ENCODE assay signal across 10 mouse cellular contexts in the genomic region with DNA sequence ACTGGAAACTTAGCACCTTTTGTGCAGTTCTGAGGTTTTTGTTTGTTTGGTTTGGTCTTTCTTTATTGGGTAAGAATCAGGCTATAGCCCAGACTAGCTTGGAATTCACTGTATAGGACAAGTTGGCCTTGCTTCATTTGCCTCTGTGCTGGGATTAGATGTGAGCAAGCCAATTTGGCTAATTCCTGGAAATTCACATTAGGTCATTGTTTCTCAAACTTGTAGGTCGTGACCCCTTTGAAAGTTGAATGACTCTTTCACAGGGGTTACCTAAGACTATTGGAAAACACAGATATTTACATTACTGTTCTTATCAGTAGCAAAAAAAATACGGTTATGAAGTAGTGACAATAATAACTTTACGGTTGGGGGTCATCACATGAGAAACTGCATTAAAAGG. TPM values are rescaled to one million over a fixed set of nuclear protein-coding genes. Genes with fewer than 3 reads are reported as not detected.
DNase-seq lines count a peak whose midpoint lies in the region; ATAC-seq and TF ChIP-seq lines count a peak whose summit lies in the region.
"Had no signal": no experiment of that assay in that cellular context is flagged by ENCODE, and none has a peak within 500 bp of the region (broad histone marks: within the 10 kb centered on the region; RNA-seq: fewer than 3 reads in every experiment).

No protein-coding gene starts in this region.

- peak overlapping the region; percentile 96 for H3K9ac ChIP-seq in forebrain, embryonic 13.5 days
- H3K9ac ChIP-seq in limb, embryonic 11.5 days (ENCODE audit: low read length), result peak overlapping the region; percentile 91
- H3K9ac ChIP-seq in neural tube, embryonic 13.5 days, result peak overlapping the region; percentile 93

- no peak overlapping the region for H3K27ac ChIP-seq in left cerebral cortex, adult 2 months
- H3K27ac ChIP-seq in forebrain, embryonic 13.5 days, result no peak overlapping the region; the same call in 1 of the 2 replicates
- no peak overlapping the region for H3K27ac ChIP-seq in limb, embryonic 11.5 days (replicated peaks; ENCODE audit: low read depth, low read length)
- H3K27ac ChIP-seq in neural tube, embryonic 13.5 days (replicated peaks), result peak overlapping the region; percentile 98

- 87% methylated on average over 3 of the region's 3 CpGs for WGBS in forebrain, embryonic 13.5 days
- 89% methylated on average over 3 of the region's 3 CpGs for WGBS in limb, embryonic 11.5 days
- 86% methylated on average over 3 of the region's 3 CpGs for WGBS in neural tube, embryonic 13.5 days

- no peaks in the 10 kb centered on the region for H3K9me3 ChIP-seq in forebrain, embryonic 13.5 days (replicated peaks)
- no peaks in the 10 kb centered on the region for H3K9me3 ChIP-seq in limb, embryonic 11.5 days (ENCODE audit: control insufficient read depth, low read length)
- H3K9me3 ChIP-seq in neural tube, embryonic 13.5 days, result no peaks in the 10 kb centered on the region

- peak overlapping the region; percentile 76 for H3K4me2 ChIP-seq in forebrain, embryonic 13.5 days
- peak overlapping the region; percentile 62 for H3K4me2 ChIP-seq in limb, embryonic 11.5 days (ENCODE audit: low read depth, severe bottlenecking)
- H3K4me2 ChIP-seq in neural tube, embryonic 13.5 days, result peak overlapping the region; percentile 88

- no peaks in the 10 kb centered on the region for H3K27me3 ChIP-seq in forebrain, embryonic 13.5 days
- no peaks in the 10 kb centered on the region for H3K27me3 ChIP-seq in limb, embryonic 11.5 days (ENCODE audit: control insufficient read depth, insufficient read depth, low read length)
- H3K27me3 ChIP-seq in neural tube, embryonic 13.5 days, result no peaks in the 10 kb centered on the region

- H3K4me3 ChIP-seq in left cerebral cortex, adult 2 months, result peak overlapping the region; percentile 84
- peak overlapping the region; percentile 86 for H3K4me3 ChIP-seq in forebrain, embryonic 13.5 days
- peak overlapping the region; percentile 67 for H3K4me3 ChIP-seq in limb, embryonic 11.5 days (ENCODE audit: low read depth, low read length)
- H3K4me3 ChIP-seq in neural tube, embryonic 13.5 days, result peak overlapping the region; percentile 66

- peaks cover 34% of the 10 kb centered on the region for H3K36me3 ChIP-seq in forebrain, embryonic 13.5 days (ENCODE audit: poor library complexity, severe bottlenecking)
- H3K36me3 ChIP-seq in limb, embryonic 11.5 days (ENCODE audit: control insufficient read depth, insufficient read depth, low read length), result peaks cover 5% of the 10 kb centered on the region; the same call in 1 of the 2 replicates
- peaks cover 34% of the 10 kb centered on the region for H3K36me3 ChIP-seq in neural tube, embryonic 13.5 days

- no peak for DNase-seq in left cerebral cortex, adult 2 months (ENCODE audit: extremely low spot score in 1 of 2, low spot score in 2 of 2)
- no peak for DNase-seq in left cerebral cortex, postnatal 4 days
- DNase-seq in limb, embryonic 11.5 days (ENCODE audit: low spot score), result no peak
- DNase-seq in left cerebral cortex, adult 11 months (ENCODE audit: low spot score), result no peak
- DNase-seq in right cerebral cortex, adult 2 months (ENCODE audit: low spot score in 2 of 2), result no peak
- no peak for DNase-seq in gastrocnemius, postnatal 4 days (ENCODE audit: low spot score in 2 of 2)
- DNase-seq: kidney, adult 8-10 months; thymus, postnatal 4 days had no signal

- no peak for ATAC-seq in forebrain, embryonic 13.5 days
- ATAC-seq in limb, embryonic 11.5 days (ENCODE audit: insufficient number of reproducible peaks, low FRiP score, low TSS enrichment, low read depth), result no peak
- no peak for ATAC-seq in neural tube, embryonic 13.5 days (ENCODE audit: low read depth)

- peaks cover 12% of the 10 kb centered on the region for H3K4me1 ChIP-seq in forebrain, embryonic 13.5 days
- H3K4me1 ChIP-seq in limb, embryonic 11.5 days (ENCODE audit: control insufficient read depth, insufficient read depth, low read length), result no peaks in the 10 kb centered on the region
- H3K4me1 ChIP-seq in neural tube, embryonic 13.5 days (replicated peaks), result peaks cover 15% of the 10 kb centered on the region

- no peak for TF ChIP-seq CTCF in left cerebral cortex, adult 2 months (IDR thresholded peaks at IDR 0.05)

- intact Hi-C loops in left cerebral cortex, adult 2 months (cut with DNase I), result loop anchor here (2.0 kb wide), 1 partner anchor 70 kb away; a partner anchor contains a TSS
- intact Hi-C loops in left cerebral cortex, postnatal 4 days (cut with DNase I), result no loop called here

RNA-seq across cellular contexts. Expression of a gene that starts 1.2 kb away (rescaled TPM):
- 10 to 100 TPM; 10.7 to 13.4 TPM for total RNA-seq in left cerebral cortex, adult 2 months (2021)
- total RNA-seq in left cerebral cortex, postnatal 4 days (2021), result 10 to 100 TPM; 13.1 to 13.2 TPM
- 46.1 and 49.5 TPM in 2 replicates for polyA plus RNA-seq in forebrain, embryonic 13.5 days (2015; fragmentation: Nextera tagmentation; extraction: Ambion mirVana)
- polyA plus RNA-seq in limb, embryonic 11.5 days (2014; fragmentation: Nextera tagmentation; extraction: Ambion mirVana), result 21.1 and 23.6 TPM in 2 replicates
- polyA plus RNA-seq in neural tube, embryonic 13.5 days (2015; fragmentation: Nextera tagmentation; extraction: Ambion mirVana), result 27.8 and 32.2 TPM in 2 replicates
- total RNA-seq in gastrocnemius, postnatal 4 days (2021), result 10 to 100 TPM in 1 of 2 experiments, 1 to 10 TPM in 1; 9.9 to 10.3 TPM

RNA-seq across cellular contexts. Expression of a gene that starts 6.5 kb away (rescaled TPM):
- total RNA-seq in left cerebral cortex, adult 2 months (2021), result 100 to 1,000 TPM; 125 to 136 TPM
- 100 to 1,000 TPM; 126 to 131 TPM for total RNA-seq in left cerebral cortex, postnatal 4 days (2021)
- 308 and 315 TPM in 2 replicates for polyA plus RNA-seq in forebrain, embryonic 13.5 days (2015; fragmentation: Nextera tagmentation; extraction: Ambion mirVana)
- 300 and 307 TPM in 2 replicates for polyA plus RNA-seq in limb, embryonic 11.5 days (2014; fragmentation: Nextera tagmentation; extraction: Ambion mirVana)
- 307 and 311 TPM in 2 replicates for polyA plus RNA-seq in neural tube, embryonic 13.5 days (2015; fragmentation: Nextera tagmentation; extraction: Ambion mirVana)
- 100 to 1,000 TPM; 141 to 142 TPM for total RNA-seq in gastrocnemius, postnatal 4 days (2021)

RNA-seq across cellular contexts. Expression of a gene that starts 17.4 kb away (rescaled TPM):
- 10 to 100 TPM; 24.5 to 28.5 TPM for total RNA-seq in left cerebral cortex, adult 2 months (2021)
- total RNA-seq in left cerebral cortex, postnatal 4 days (2021), result 10 to 100 TPM; 33.2 to 37.3 TPM
- polyA plus RNA-seq in forebrain, embryonic 13.5 days (2015; fragmentation: Nextera tagmentation; extraction: Ambion mirVana), result 29.2 and 29.7 TPM in 2 replicates
- polyA plus RNA-seq in limb, embryonic 11.5 days (2014; fragmentation: Nextera tagmentation; extraction: Ambion mirVana), result 19.5 and 21.2 TPM in 2 replicates
- 21.6 and 23.5 TPM in 2 replicates for polyA plus RNA-seq in neural tube, embryonic 13.5 days (2015; fragmentation: Nextera tagmentation; extraction: Ambion mirVana)
- 10 to 100 TPM; 22.1 to 24.1 TPM for total RNA-seq in gastrocnemius, postnatal 4 days (2021)

RNA-seq across cellular contexts. Expression of a gene that starts 17.8 kb away (rescaled TPM):
- 10 to 100 TPM; 16.0 to 18.9 TPM for total RNA-seq in left cerebral cortex, adult 2 months (2021)
- 10 to 100 TPM; 34.9 to 37.6 TPM for total RNA-seq in left cerebral cortex, postnatal 4 days (2021)
- polyA plus RNA-seq in forebrain, embryonic 13.5 days (2015; fragmentation: Nextera tagmentation; extraction: Ambion mirVana), result 258 and 276 TPM in 2 replicates
- 336 and 343 TPM in 2 replicates for polyA plus RNA-seq in limb, embryonic 11.5 days (2014; fragmentation: Nextera tagmentation; extraction: Ambion mirVana)
- polyA plus RNA-seq in neural tube, embryonic 13.5 days (2015; fragmentation: Nextera tagmentation; extraction: Ambion mirVana), result 96.3 and 104 TPM in 2 replicates
- total RNA-seq in gastrocnemius, postnatal 4 days (2021), result 10 to 100 TPM; 48.6 to 51.9 TPM

RNA-seq across cellular contexts. Expression of a gene that starts 32.9 kb away (rescaled TPM):
- total RNA-seq in left cerebral cortex, adult 2 months (2021), result 10 to 100 TPM; 43.8 to 45.2 TPM
- 10 to 100 TPM; 28.6 to 30.7 TPM for total RNA-seq in left cerebral cortex, postnatal 4 days (2021)
- 115 and 121 TPM in 2 replicates for polyA plus RNA-seq in forebrain, embryonic 13.5 days (2015; fragmentation: Nextera tagmentation; extraction: Ambion mirVana)
- polyA plus RNA-seq in limb, embryonic 11.5 days (2014; fragmentation: Nextera tagmentation; extraction: Ambion mirVana), result 140 and 142 TPM in 2 replicates
- 81.7 and 85.6 TPM in 2 replicates for polyA plus RNA-seq in neural tube, embryonic 13.5 days (2015; fragmentation: Nextera tagmentation; extraction: Ambion mirVana)
- 10 to 100 TPM; 31.0 to 33.6 TPM for total RNA-seq in gastrocnemius, postnatal 4 days (2021)
